Mouse (Mus musculus): Measurements from ENCODE around the gene Gsdme.

The Gsdme gene

GRCm38 (mm10) chr6:50263670-50264069 is at the start of gene Gsdme:
TSS of gene Gsdme (minus strand) at chr6:50263862.
- no peak for TF ChIP-seq GATA4 (IDR thresholded peaks at IDR 0.05; ENCODE audit: insufficient replicate concordance, low read length)

GRCm38 (mm10) chr6:50312647-50313046 is 49.0 kb upstream of the Gsdme start:
- no peak for TF ChIP-seq GATA4 (IDR thresholded peaks at IDR 0.05; ENCODE audit: insufficient replicate concordance, low read length)

- TF ChIP-seq GATA4 (IDR thresholded peaks at IDR 0.05; ENCODE audit: insufficient replicate concordance, low read length) = no peak
Measured at GRCm38 (mm10) chr6:50309019-50309418, 45.4 kb upstream of the Gsdme start.

DNA sequence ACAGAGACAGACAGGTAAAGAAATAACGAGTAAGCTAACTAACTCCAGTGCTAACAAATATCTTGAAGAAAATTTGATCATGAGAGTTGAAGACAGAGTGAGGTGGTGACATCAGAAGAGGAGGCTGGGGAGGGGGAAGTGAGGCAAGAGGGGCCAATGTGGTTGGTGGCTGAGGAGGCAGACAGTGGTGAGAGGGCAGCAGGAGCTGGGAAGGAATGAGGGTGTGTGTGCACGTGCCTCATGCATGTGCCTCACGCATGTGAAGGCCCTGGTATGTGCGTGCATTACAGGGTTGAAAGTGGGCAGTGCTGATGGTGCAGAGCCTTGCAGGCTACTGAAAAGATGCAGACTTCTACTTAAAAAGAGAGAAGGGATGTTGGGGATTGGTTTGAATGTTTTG is 43.0 kb upstream of the Gsdme start:
- no peak for TF ChIP-seq GATA4 (IDR thresholded peaks at IDR 0.05; ENCODE audit: insufficient replicate concordance, low read length)

- no peak for TF ChIP-seq GATA4 (IDR thresholded peaks at IDR 0.05; ENCODE audit: insufficient replicate concordance, low read length)
Measured at GRCm38 (mm10) chr6:50304949-50305491, 41.4 kb upstream of the Gsdme start.

DNA sequence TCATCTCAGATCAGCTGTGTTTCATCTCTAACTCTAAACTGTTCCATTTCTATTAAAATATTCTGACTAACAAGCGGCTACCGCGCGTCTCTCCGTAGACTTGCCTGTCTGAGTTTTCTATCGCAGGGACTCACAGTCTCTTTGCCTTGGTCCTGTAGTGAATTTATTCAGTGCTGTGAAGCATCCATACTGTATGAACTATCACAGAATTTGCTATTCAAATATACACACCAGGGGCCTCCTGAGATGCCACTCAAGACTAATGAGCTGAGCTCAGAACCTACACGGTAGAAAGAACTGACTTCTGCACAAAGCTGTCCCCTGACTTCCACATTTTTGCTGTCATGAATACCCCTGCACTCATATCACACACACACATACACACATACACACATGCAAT is 37.5 kb upstream of the Gsdme start:
- TF ChIP-seq GATA4 (IDR thresholded peaks at IDR 0.05; ENCODE audit: insufficient replicate concordance, low read length) = no peak

- TF ChIP-seq GATA4 (IDR thresholded peaks at IDR 0.05; ENCODE audit: insufficient replicate concordance, low read length) = no peak
Measured at GRCm38 (mm10) chr6:50300622-50301021, 37.0 kb upstream of the Gsdme start.

DNA sequence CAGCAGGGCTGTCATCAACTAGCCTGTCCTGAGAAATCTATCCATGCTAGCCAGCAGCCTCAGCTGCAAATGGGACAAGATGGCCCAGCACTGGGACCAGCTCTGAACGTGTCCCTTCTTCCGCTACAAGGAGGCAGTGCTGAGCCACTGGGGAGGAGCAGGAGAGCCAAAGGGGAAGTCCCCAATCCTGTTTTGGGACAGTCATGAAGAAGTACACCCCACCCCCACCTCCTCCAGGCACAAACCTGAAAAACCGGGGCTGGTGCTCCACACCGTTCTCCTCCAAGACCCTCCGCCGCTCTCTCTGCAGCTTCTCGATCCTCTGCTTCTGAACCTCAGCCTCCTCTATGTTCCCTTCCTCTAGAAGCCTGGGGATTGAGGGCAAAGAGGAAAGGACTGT is 35.4 kb upstream of the Gsdme start:
- TF ChIP-seq GATA4 (IDR thresholded peaks at IDR 0.05; ENCODE audit: insufficient replicate concordance, low read length) = no peak

GRCm38 (mm10) chr6:50297671-50298070 is 34.0 kb upstream of the Gsdme start:
- no peak for TF ChIP-seq GATA4 (IDR thresholded peaks at IDR 0.05; ENCODE audit: insufficient replicate concordance, low read length)

GRCm38 (mm10) chr6:50295136-50295535 is 31.5 kb upstream of the Gsdme start:
- TF ChIP-seq GATA4 (IDR thresholded peaks at IDR 0.05; ENCODE audit: insufficient replicate concordance, low read length) = no peak

- TF ChIP-seq GATA4 (IDR thresholded peaks at IDR 0.05; ENCODE audit: insufficient replicate concordance, low read length) = no peak
Measured at GRCm38 (mm10) chr6:50294128-50294527, 30.5 kb upstream of the Gsdme start.

DNA sequence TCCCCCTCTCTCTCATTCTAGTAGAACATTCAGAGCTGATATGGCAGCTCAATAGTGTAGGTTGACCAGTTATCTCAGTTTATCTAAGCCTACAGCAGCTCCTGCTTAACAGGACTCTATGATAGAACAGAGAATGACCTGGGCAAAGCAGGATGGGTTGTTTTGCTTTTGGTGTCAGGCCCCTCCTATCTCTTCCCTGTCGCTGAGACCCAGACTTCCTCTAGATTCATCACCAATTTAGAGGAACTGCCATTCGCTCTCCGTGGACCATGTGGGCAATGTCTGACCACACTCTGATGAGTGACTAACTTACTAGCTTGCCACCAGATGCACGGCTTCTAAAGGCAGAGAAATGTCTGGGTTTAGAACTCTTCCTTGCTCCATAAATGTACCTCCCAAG is 28.0 kb upstream of the Gsdme start:
- no peak for TF ChIP-seq GATA4 (IDR thresholded peaks at IDR 0.05; ENCODE audit: insufficient replicate concordance, low read length)

DNA sequence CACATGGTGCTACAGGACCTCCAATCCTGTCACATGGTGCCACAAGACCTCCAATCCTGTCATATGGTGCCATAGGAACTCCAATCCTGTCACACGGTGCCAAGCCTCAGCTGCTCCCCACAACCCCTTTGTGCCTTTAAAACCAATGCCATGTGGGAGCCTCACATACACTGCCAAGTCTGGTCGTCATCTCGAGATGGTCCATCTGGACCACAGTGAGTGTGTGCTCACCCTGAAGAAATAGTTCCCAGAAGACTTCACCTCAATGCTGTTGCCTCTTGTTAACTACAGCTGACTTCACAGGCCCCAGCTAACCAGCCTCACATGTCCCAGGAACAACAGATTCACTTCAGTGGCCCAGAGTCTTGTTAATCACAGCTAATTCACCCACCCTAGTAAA is 23.2 kb upstream of the Gsdme start:
- TF ChIP-seq GATA4 (IDR thresholded peaks at IDR 0.05; ENCODE audit: insufficient replicate concordance, low read length) = no peak

DNA sequence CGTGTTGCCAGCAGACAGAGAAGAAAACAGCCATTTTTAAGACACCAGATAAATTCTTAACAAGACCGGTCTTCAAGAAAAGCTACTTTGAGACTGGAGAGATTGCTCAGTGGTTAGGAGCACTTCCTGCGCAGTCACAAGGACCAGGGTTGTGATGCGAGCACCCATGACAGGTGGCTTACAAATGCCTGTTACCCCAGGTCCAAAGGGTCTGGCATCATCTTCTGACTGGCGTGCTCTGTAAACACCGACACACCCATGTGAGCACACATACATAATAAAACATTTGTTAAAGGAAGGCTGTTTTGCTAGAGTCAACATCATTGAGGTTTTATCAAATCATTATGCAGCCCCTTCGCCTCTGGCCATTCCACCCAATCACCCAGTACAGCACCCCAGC is 16.0 kb upstream of the Gsdme start:
- TF ChIP-seq GATA4 (IDR thresholded peaks at IDR 0.05; ENCODE audit: insufficient replicate concordance, low read length) = no peak

- no peak for TF ChIP-seq GATA4 (IDR thresholded peaks at IDR 0.05; ENCODE audit: insufficient replicate concordance, low read length)
Measured at GRCm38 (mm10) chr6:50273947-50274346, 10.3 kb upstream of the Gsdme start.

DNA sequence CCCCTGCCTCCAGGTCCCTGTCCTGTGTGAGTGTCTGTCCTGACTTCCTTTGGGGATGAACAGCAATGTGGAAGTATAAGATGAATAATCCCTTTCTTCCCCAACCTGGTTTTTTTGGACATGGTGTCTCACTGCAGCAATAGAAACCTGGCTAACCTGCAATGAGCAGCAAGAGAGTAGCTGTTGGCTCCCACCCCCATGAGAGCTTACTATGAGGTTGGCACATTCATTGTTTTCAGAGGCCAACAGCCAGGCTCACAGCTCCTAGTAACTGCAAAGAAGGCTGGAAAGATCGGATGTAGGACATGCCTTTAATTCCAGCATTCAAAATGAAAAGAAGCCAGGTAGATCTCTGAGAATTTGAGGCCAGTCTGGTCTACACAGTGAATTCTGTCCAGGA is 9.8 kb upstream of the Gsdme start:
- TF ChIP-seq GATA4 (IDR thresholded peaks at IDR 0.05; ENCODE audit: insufficient replicate concordance, low read length) = no peak

GRCm38 (mm10) chr6:50262310-50262709 is 1.4 kb downstream of the Gsdme start:
- no peak for TF ChIP-seq GATA4 (IDR thresholded peaks at IDR 0.05; ENCODE audit: insufficient replicate concordance, low read length)

- no peak for TF ChIP-seq GATA4 (IDR thresholded peaks at IDR 0.05; ENCODE audit: insufficient replicate concordance, low read length)
Measured at GRCm38 (mm10) chr6:50261922-50262261, 1.8 kb downstream of the Gsdme start.

Data from liver, adult (tissue).